Mouse (Mus musculus) MEL (cell line): Measurements from ENCODE around the gene Ccn2. TPM values are rescaled to one million over a fixed set of nuclear protein-coding genes. Genes with fewer than 3 reads are reported as not detected.
"Not testable (repeated sequence)": the region's sequence is repeated elsewhere in the genome, so short reads cannot be mapped to it uniquely, and the experiment has no call there.

Experiments used
- DNase-seq: peaks from one replicate; pipeline ENCODE4 v3.0.0; 2011; ENCODE audit warnings: low read depth, low spot score
- H3K27ac ChIP-seq: 2 replicates; pipeline ENCODE4 v1.5.1; 2012; ENCODE audit warnings: low read depth, mild to moderate bottlenecking, control low read depth, low read length, moderate library complexity; ENCODE audit not compliant: control insufficient read depth
- H3K27me3 ChIP-seq, 2 experiments: fragments of 150-350 bp in 1 of 2; sonication (generic) in 1 of 2; 2 replicates each; pipeline ENCODE4 v1.6.1; 2012; ENCODE audit warnings: low read length in 2 of 2, mild to moderate bottlenecking in 2 of 2, improper control_type of control experiment in 1 of 2, moderate library complexity in 1 of 2; ENCODE audit not compliant: insufficient read depth in 2 of 2, control insufficient read depth in 1 of 2
- H3K36me3 ChIP-seq, 2 experiments: 2 replicates each; pipeline ENCODE4 v1.6.1; 2012 to 2014; ENCODE audit warnings: low read length in 2 of 2, improper control_type of control experiment in 1 of 2, inconsistent platforms in 1 of 2, mild to moderate bottlenecking in 1 of 2; ENCODE audit not compliant: insufficient read depth in 2 of 2, control insufficient read depth in 1 of 2
- H3K4me1 ChIP-seq, 2 experiments: fragments of 150-350 bp in 1 of 2; sonication (generic) in 1 of 2; 2 replicates each; pipeline ENCODE4 v1.6.1; 2012; ENCODE audit warnings: low read length in 2 of 2, improper control_type of control experiment in 1 of 2, mild to moderate bottlenecking in 1 of 2; ENCODE audit not compliant: insufficient read depth in 2 of 2, control insufficient read depth in 1 of 2
- H3K4me3 ChIP-seq, 2 experiments: fragments of 150-350 bp in 1 of 2; sonication (generic) in 1 of 2; 2 replicates each; pipeline ENCODE4 v1.5.1; 2012; ENCODE audit warnings: low read depth in 2 of 2, low read length in 2 of 2, mild to moderate bottlenecking in 2 of 2, moderate library complexity in 2 of 2, control low read depth in 1 of 2, improper control_type of control experiment in 1 of 2; ENCODE audit not compliant: control insufficient read depth in 1 of 2, insufficient read depth in 1 of 2
- H3K79me2 ChIP-seq: 2 replicates; pipeline ENCODE4 v1.6.1; 2012; ENCODE audit warnings: mild to moderate bottlenecking, low read length, moderate library complexity; ENCODE audit not compliant: control insufficient read depth, poor library complexity, insufficient read depth
- H3K9ac ChIP-seq: 2 replicates; pipeline ENCODE4 v1.6.1; 2012; ENCODE audit warnings: low read depth, mild to moderate bottlenecking, control low read depth, low read length, moderate library complexity; ENCODE audit not compliant: control insufficient read depth, poor library complexity, severe bottlenecking
- H3K9me3 ChIP-seq: fragments of 150-350 bp; sonication (generic); replicated peaks from 2 replicates; pipeline ENCODE4 v1.6.1; 2012; ENCODE audit warnings: mild to moderate bottlenecking, low read length, improper control_type of control experiment, moderate library complexity; ENCODE audit not compliant: insufficient read depth
- CHD1 ChIP-seq: IDR thresholded peaks from 2 replicates; pipeline ENCODE4 v1.6.1; 2012; ENCODE audit warnings: low read depth, mild to moderate bottlenecking, inconsistent platforms, low read length, improper control_type of control experiment
- CHD2 ChIP-seq: IDR thresholded peaks from 2 replicates; pipeline ENCODE4 v1.6.1; 2011; ENCODE audit warnings: low read length, improper control_type of control experiment
- CTCF ChIP-seq, 3 experiments: IDR thresholded peaks in 2 of 3; conservative IDR thresholded peaks in 1 of 3; 2 replicates each; pipeline ENCODE4 v1.5.1; 2011 to 2012; ENCODE audit warnings: low read length in 3 of 3, low read depth in 2 of 3, mild to moderate bottlenecking in 2 of 3, improper control_type of control experiment in 1 of 3, inconsistent platforms in 1 of 3, mixed read lengths in 1 of 3, moderate library complexity in 1 of 3; ENCODE audit not compliant: control insufficient read depth in 1 of 3, insufficient read depth in 1 of 3, poor library complexity in 1 of 3, severe bottlenecking in 1 of 3
- E2F4 ChIP-seq: IDR thresholded peaks from 2 replicates; pipeline ENCODE4 v1.6.1; 2011; ENCODE audit warnings: low read depth, low read length, improper control_type of control experiment, borderline replicate concordance
- ELF1 ChIP-seq: IDR thresholded peaks from 2 replicates; pipeline ENCODE4 v1.6.1; 2014; ENCODE audit warnings: low read depth, mild to moderate bottlenecking, inconsistent platforms, low read length, improper control_type of control experiment, moderate library complexity
- ETS1 ChIP-seq: IDR thresholded peaks from 2 replicates; pipeline ENCODE4 v1.6.1; 2012; ENCODE audit warnings: low read depth, mild to moderate bottlenecking, inconsistent platforms, low read length, improper control_type of control experiment, moderate library complexity
- GABPA ChIP-seq: IDR thresholded peaks from 2 replicates; pipeline ENCODE4 v1.6.1; 2012; ENCODE audit warnings: low read depth, mild to moderate bottlenecking, inconsistent platforms, low read length, improper control_type of control experiment, moderate library complexity
- HCFC1 ChIP-seq: IDR thresholded peaks from 2 replicates; pipeline ENCODE4 v1.6.1; 2012; ENCODE audit warnings: low read depth, mild to moderate bottlenecking, inconsistent platforms, low read length, improper control_type of control experiment, moderate library complexity
- KAT2A ChIP-seq: conservative IDR thresholded peaks from 2 replicates; pipeline ENCODE4 v1.6.1; 2012; ENCODE audit warnings: low read depth, low read length, improper control_type of control experiment, inconsistent platforms
- MAFK ChIP-seq: IDR thresholded peaks from 2 replicates; pipeline ENCODE4 v1.6.1; 2011; ENCODE audit warnings: low read depth, mild to moderate bottlenecking, low read length, improper control_type of control experiment, borderline replicate concordance
- MAX ChIP-seq: IDR thresholded peaks from 2 replicates; pipeline ENCODE4 v1.6.1; 2011; ENCODE audit warnings: low read length, improper control_type of control experiment
- MAZ ChIP-seq: IDR thresholded peaks from 2 replicates; pipeline ENCODE4 v1.6.1; 2012; ENCODE audit warnings: low read depth, mild to moderate bottlenecking, inconsistent platforms, low read length, improper control_type of control experiment
- MEF2A ChIP-seq: IDR thresholded peaks from 2 replicates; pipeline ENCODE4 v1.6.1; 2014; ENCODE audit warnings: low read depth, mild to moderate bottlenecking, inconsistent platforms, low read length, improper control_type of control experiment; ENCODE audit not compliant: poor library complexity, insufficient replicate concordance, severe bottlenecking; ENCODE audit errors: extremely low read depth
- MYB ChIP-seq: IDR thresholded peaks from 2 replicates; pipeline ENCODE4 v1.6.1; 2011; ENCODE audit warnings: mild to moderate bottlenecking, low read depth, low read length, improper control_type of control experiment
- NRF1 ChIP-seq: IDR thresholded peaks from 2 replicates; pipeline ENCODE4 v1.6.1; 2014; ENCODE audit warnings: low read depth, mild to moderate bottlenecking, inconsistent platforms, low read length, improper control_type of control experiment, moderate library complexity; ENCODE audit not compliant: poor library complexity, insufficient read depth, severe bottlenecking
- POLR2A ChIP-seq, 2 experiments: IDR thresholded peaks; 2 replicates each; pipeline ENCODE4 v1.6.1; 2011 to 2012; ENCODE audit warnings: low read length in 2 of 2, mild to moderate bottlenecking in 2 of 2, control low read depth in 1 of 2, improper control_type of control experiment in 1 of 2, low read depth in 1 of 2, moderate library complexity in 1 of 2; ENCODE audit not compliant: control insufficient read depth in 1 of 2, insufficient read depth in 1 of 2, poor library complexity in 1 of 2
- POLR2AphosphoS5 ChIP-seq: IDR thresholded peaks from 2 replicates; pipeline ENCODE4 v1.6.1; 2012; ENCODE audit warnings: low read depth, borderline replicate concordance, mild to moderate bottlenecking, inconsistent platforms, low read length, moderate library complexity, mixed read lengths
- RAD21 ChIP-seq: IDR thresholded peaks from 2 replicates; pipeline ENCODE4 v1.6.1; 2011; ENCODE audit warnings: mild to moderate bottlenecking, low read depth, low read length, improper control_type of control experiment
- RCOR1 ChIP-seq: IDR thresholded peaks from 2 replicates; pipeline ENCODE4 v1.6.1; 2012; ENCODE audit warnings: low read depth, mild to moderate bottlenecking, inconsistent platforms, low read length, improper control_type of control experiment
- SIN3A ChIP-seq: IDR thresholded peaks from 2 replicates; pipeline ENCODE4 v1.6.1; 2012; ENCODE audit warnings: low read length, improper control_type of control experiment, inconsistent platforms
- SMC3 ChIP-seq: IDR thresholded peaks from 2 replicates; pipeline ENCODE4 v1.6.1; 2011; ENCODE audit warnings: low read depth, low read length, improper control_type of control experiment
- TAL1 ChIP-seq: IDR thresholded peaks from 2 replicates; pipeline ENCODE4 v1.6.1; 2012; ENCODE audit warnings: mild to moderate bottlenecking, inconsistent platforms, low read length, moderate library complexity, mixed read lengths
- TCF12 ChIP-seq: IDR thresholded peaks from 2 replicates; pipeline ENCODE4 v1.6.1; 2014; ENCODE audit warnings: low read depth, mild to moderate bottlenecking, inconsistent platforms, low read length, improper control_type of control experiment, moderate library complexity
- USF1 ChIP-seq: IDR thresholded peaks from 2 replicates; pipeline ENCODE4 v1.6.1; 2014; ENCODE audit warnings: low read depth, mild to moderate bottlenecking, inconsistent platforms, low read length, improper control_type of control experiment, moderate library complexity
- USF2 ChIP-seq, 2 experiments: IDR thresholded peaks; 2 replicates each; pipeline ENCODE4 v1.6.1; 2011 to 2012; ENCODE audit warnings: improper control_type of control experiment in 2 of 2, low read length in 2 of 2, borderline replicate concordance in 1 of 2, inconsistent platforms in 1 of 2, low read depth in 1 of 2, mild to moderate bottlenecking in 1 of 2; ENCODE audit not compliant: insufficient read depth in 1 of 2
- ZMIZ1 ChIP-seq: IDR thresholded peaks from 2 replicates; pipeline ENCODE4 v1.6.1; 2012; ENCODE audit warnings: low read depth, mild to moderate bottlenecking, inconsistent platforms, low read length, improper control_type of control experiment, moderate library complexity
- polyA plus RNA-seq, 2 experiments: library from polyadenylated mRNA; stranded (reverse) in 1 of 2; unstranded in 1 of 2; fragments of >175 nt in 1 of 2; fragments of >200 nt in 1 of 2; gene quantifications; 2 replicates each; pipeline versions ENCODE4 v1.2.1 to v1.2.4; 2012; ENCODE audit warnings: low replicate concordance in 2 of 2, low read depth in 1 of 2; ENCODE audit not compliant: insufficient read length in 2 of 2, insufficient read depth in 1 of 2, missing spikeins in 1 of 2
- total RNA-seq: library from RNA; depleted of rRNA; stranded (reverse); fragments of 300-350 nt; gene quantifications from 2 replicates; pipeline ENCODE4 v1.2.3, GENCODE M21; 2012

Gene Ccn2
- total and polyA plus RNA-seq, 3 experiments: not detected

DNA sequence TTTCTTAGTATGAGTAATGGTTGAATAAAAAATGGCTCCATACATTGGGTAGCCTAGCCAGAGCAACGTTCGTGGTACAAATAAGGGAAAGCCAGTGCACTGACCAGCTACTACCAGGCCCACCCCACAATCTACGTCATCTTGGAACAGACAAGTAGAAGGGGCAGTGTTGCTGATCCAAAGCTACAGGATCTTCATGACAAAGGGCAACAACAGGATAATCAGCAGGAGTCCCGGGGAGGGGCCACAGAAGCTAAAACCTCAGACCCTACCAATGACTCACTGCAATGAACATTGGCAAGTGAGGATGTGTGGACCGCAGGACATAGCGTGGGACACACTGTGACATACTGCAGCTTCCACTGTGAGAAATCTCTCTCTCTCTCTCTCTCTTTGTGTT, 20.6 kb downstream of the Ccn2 start:
- H3K79me2 ChIP-seq: no peaks in the 10 kb centered on the region
- no peaks in the 10 kb centered on the region for H3K36me3 ChIP-seq
- no peak overlapping the region for H3K27ac ChIP-seq
- H3K4me1 ChIP-seq: no peaks in the 10 kb centered on the region
- no peaks in the 10 kb centered on the region for H3K27me3 ChIP-seq
- no peak overlapping the region for H3K4me3 ChIP-seq
- TF ChIP-seq ETS1 (no peak), POLR2A (IDR thresholded peaks at IDR 0.05; ENCODE audit: control insufficient read depth in 1 of 2, insufficient read depth in 1 of 2, low read depth in 1 of 2, low read length in 2 of 2, poor library complexity in 1 of 2) (no peak), MAX (no peak), ZMIZ1 (no peak), CHD2 (no peak), USF1 (no peak), TCF12 (no peak), CTCF (IDR thresholded peaks at IDR 0.05 in 2 of 3, conservative IDR thresholded peaks at IDR 0.05 in 1 of 3; ENCODE audit: control insufficient read depth in 1 of 3, insufficient read depth in 1 of 3, low read depth in 2 of 3, low read length in 3 of 3, poor library complexity in 1 of 3, severe bottlenecking in 1 of 3) (no peak), POLR2AphosphoS5 (no peak), MAZ (no peak), TAL1 (no peak), MYB (no peak), HCFC1 (no peak), CHD1 (no peak), SMC3 (no peak)
- TF ChIP-seq, all 39 proteins: peak for 0
- H3K9ac ChIP-seq: no peak overlapping the region
- no peaks in the 10 kb centered on the region for H3K9me3 ChIP-seq
- DNase-seq: no peak

DNA sequence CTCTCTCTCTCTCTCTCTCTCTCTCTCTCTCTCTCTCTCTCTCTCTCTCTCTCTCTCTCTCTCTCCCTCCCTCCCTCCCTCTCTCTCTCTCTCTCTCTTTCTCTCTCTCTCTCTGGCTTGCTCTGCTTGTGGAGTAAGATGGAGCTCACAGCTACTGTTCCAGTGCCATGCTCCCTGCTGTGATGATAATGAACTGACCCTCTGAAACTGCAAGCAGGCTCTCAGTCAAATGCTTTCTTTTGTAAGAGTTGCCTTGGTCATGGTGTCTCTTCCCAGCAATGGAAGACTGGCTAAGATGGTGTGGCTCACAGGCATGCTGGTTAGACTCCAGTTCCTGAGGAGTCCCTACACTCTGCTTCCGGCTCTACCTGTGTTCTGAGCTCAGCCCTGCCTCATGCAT, 21.3 kb downstream of the Ccn2 start:
- H3K9ac ChIP-seq, H3K4me3 ChIP-seq, H3K27ac ChIP-seq, H3K4me1 ChIP-seq, H3K27me3 ChIP-seq, H3K79me2 ChIP-seq, DNase-seq, H3K9me3 ChIP-seq, H3K36me3 ChIP-seq: not testable (repeated sequence)

DNA sequence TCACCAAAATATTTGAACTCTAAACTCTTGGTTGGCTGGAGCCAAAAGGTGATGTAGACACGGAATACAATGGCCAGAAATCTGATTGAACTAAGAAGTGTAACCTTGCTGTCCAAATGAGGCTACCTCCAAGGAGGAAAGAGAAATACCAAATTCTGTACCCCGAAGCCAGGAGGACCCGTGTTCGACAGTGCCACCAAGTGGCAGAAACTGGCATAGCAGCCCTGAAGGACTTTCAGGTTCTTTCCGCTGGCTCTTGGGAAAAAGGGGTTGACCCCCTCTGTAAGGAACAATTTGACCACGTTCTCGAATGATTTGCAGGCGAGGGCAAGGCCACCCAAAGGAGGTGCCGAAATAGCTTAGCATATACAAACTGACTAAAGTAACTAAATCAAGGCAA, 26.3 kb downstream of the Ccn2 start:
- no peaks in the 10 kb centered on the region for H3K27me3 ChIP-seq
- peak; percentile 59 for DNase-seq
- no peak overlapping the region for H3K27ac ChIP-seq
- no peaks in the 10 kb centered on the region for H3K36me3 ChIP-seq
- H3K9me3 ChIP-seq: no peaks in the 10 kb centered on the region
- H3K9ac ChIP-seq: no peak overlapping the region
- H3K4me3 ChIP-seq: no peak overlapping the region
- H3K4me1 ChIP-seq: no peaks in the 10 kb centered on the region
- no peaks in the 10 kb centered on the region for H3K79me2 ChIP-seq
- TF ChIP-seq E2F4: no peak
- TF ChIP-seq GABPA: no peak
- TF ChIP-seq MEF2A: no peak
- no peak for TF ChIP-seq MAFK
- no peak for TF ChIP-seq SIN3A
- no peak for TF ChIP-seq POLR2A (IDR thresholded peaks at IDR 0.05; ENCODE audit: control insufficient read depth in 1 of 2, insufficient read depth in 1 of 2, low read depth in 1 of 2, low read length in 2 of 2, poor library complexity in 1 of 2)
- no peak for TF ChIP-seq KAT2A
- TF ChIP-seq CHD1: no peak
- TF ChIP-seq MYB: no peak
- no peak for TF ChIP-seq TCF12
- TF ChIP-seq RCOR1: no peak
- TF ChIP-seq ZMIZ1: no peak
- TF ChIP-seq NRF1: no peak
- peak; percentile 34 for TF ChIP-seq RAD21
- TF ChIP-seq ELF1: no peak
- TF ChIP-seq CHD2: no peak
- TF ChIP-seq USF2 (IDR thresholded peaks at IDR 0.05; ENCODE audit: borderline replicate concordance in 1 of 2, insufficient read depth in 1 of 2, low read depth in 1 of 2, low read length in 2 of 2): no peak
- peak; percentile 55 for TF ChIP-seq SMC3
